Mouse (Mus musculus) heart, postnatal 25 days (tissue): ENCODE results near the gene Ruvbl2. TPM values are rescaled to one million over a fixed set of nuclear protein-coding genes. Genes with fewer than 3 reads are reported as not detected.
"Not testable (repeated sequence)": the region's sequence is repeated elsewhere in the genome, so short reads cannot be mapped to it uniquely, and the experiment has no call there.

Experiments
- DNase-seq: peaks from one replicate; pipeline ENCODE4 v3.0.0; 2022; ENCODE audit warnings: low spot score
- intact Hi-C: fragments of 180-260 bp; cut with DNase I; formaldehyde crosslinking; loops from one replicate; pipeline ENCODE4 v1.15.1; 2025
- microRNA-seq: library from miRNA; unstranded; fragments of <30 nt; microRNA quantifications from one replicate; pipeline ENCODE4 v1.2.0, GENCODE M21; 2022
- total RNA-seq, 2 experiments: library from RNA; stranded (reverse); gene quantifications; 2 replicates each; pipeline ENCODE4 v1.2.3; 2021

Ruvbl2 gene
- total RNA-seq, 2 experiments from 2014 or later = 28.5 to 29.3 TPM

- intact Hi-C loops = loop anchor here (2.0 kb wide), 1 partner anchor 28 kb away; the partner anchor contains the start of gene Gys1
- DNase-seq = no peak
Measured at GRCm38 (mm10) chr7:45406157-45407156, 31.4 kb downstream of the Ruvbl2 start.

DNA sequence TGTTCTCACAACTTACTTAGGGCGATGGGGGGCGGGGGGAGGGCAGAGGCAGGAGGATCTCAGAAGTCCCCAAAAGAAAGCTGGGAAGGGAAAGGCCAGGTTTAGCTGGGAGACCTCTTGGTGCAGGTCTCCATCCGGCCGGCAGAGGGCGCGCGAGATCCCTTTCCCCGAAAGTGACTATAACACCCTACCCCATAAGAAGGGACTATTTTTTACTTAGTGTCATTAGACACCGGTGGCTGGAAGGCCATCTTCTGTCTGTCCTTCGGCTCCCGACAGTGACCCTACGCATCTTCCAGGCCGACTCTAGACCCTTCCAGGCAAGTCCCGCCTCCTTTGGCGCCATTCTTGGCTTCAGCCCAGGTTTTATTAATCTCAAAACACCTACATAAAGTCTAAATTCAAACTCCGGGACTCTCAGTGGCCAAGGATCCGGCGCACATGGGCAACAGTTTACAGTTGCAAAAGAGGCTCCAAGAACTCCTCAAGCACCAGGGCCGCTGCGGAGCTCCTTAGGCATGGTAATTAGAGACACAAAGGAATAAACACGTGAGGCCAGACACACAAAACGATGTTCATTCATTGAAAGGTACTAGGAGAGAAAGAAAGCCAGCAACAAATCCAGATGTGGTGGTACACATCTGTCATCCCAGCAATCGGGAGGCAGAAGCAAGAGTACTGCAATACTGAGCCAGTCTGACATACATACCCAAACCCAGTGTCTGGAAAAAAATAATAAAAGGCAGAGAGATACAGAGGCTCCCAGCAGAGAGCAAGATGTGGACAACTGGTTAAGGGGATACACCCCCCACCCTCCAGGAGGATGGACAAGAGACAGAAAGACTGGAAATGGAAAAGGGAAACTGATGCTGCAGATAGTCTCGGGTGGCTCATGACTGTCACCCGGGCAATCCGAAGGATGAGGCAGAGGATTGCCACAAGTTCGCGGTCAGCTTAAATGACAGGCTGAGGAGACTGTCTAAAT lies 32.5 kb downstream of the Ruvbl2 start, which contains the start of gene Kcna7:
Gene Kcna7 (plus strand): TSS at position 563 of the 985 bp plus-strand sequence.
- intact Hi-C loops = loop anchor here (2.0 kb wide), 1 partner anchor 29 kb away; the partner anchor contains the start of gene Gys1
- peak; percentile 47 for DNase-seq

GRCm38 (mm10) chr7:45403532-45404261 lies 34.2 kb downstream of the Ruvbl2 start:
- intact Hi-C loops = no loop called here
- DNase-seq = no peak

- DNase-seq = no peak
- intact Hi-C loops = no loop called here
Measured at GRCm38 (mm10) chr7:45401521-45402085, 36.3 kb downstream of the Ruvbl2 start.

GRCm38 (mm10) chr7:45396787-45397186 lies 41.1 kb downstream of the Ruvbl2 start:
- intact Hi-C loops = loop anchor here (2.0 to 5.0 kb wide), 2 partner anchors 36 to 88 kb away; partner anchors contain the start of gene Gys1

GRCm38 (mm10) chr7:45396337-45396775 lies 41.5 kb downstream of the Ruvbl2 start:
- not testable (repeated sequence) for DNase-seq
- intact Hi-C loops = loop anchor here (2.0 to 5.0 kb wide), 2 partner anchors 36 to 88 kb away; partner anchors contain the start of gene Gys1

More at GRCm38 (mm10) chr7:45396787-45397186, 41.1 kb downstream of the Ruvbl2 start:
- no peak for DNase-seq

- DNase-seq = peak; percentile 100
- intact Hi-C loops = loop anchor here (2.0 to 5.0 kb wide), 3 partner anchors 25 to 87 kb away; partner anchors contain the start of genes Gys1 and Lin7b
Measured at GRCm38 (mm10) chr7:45395578-45396336, 42.1 kb downstream of the Ruvbl2 start, which contains the start of gene Snrnp70. Gene Snrnp70 (minus strand): TSS chr7:45395742.

- intact Hi-C loops = loop anchor here (2.0 to 5.0 kb wide), 2 partner anchors 24 to 37 kb away; partner anchors contain the start of genes Gys1 and Lin7b
Measured at GRCm38 (mm10) chr7:45395129-45395541, 42.8 kb downstream of the Ruvbl2 start.

GRCm38 (mm10) chr7:45386077-45386476 lies 51.8 kb downstream of the Ruvbl2 start:
- DNase-seq = no peak
- intact Hi-C loops = no loop called here

More at GRCm38 (mm10) chr7:45395129-45395541, 42.8 kb downstream of the Ruvbl2 start:
- no peak for DNase-seq

GRCm38 (mm10) chr7:45376057-45376456 lies 61.8 kb downstream of the Ruvbl2 start:
- intact Hi-C loops = no loop called here
- DNase-seq = no peak

- no peak for DNase-seq
- intact Hi-C loops = no loop called here
Measured at GRCm38 (mm10) chr7:45374620-45375019, 63.3 kb downstream of the Ruvbl2 start.

DNA sequence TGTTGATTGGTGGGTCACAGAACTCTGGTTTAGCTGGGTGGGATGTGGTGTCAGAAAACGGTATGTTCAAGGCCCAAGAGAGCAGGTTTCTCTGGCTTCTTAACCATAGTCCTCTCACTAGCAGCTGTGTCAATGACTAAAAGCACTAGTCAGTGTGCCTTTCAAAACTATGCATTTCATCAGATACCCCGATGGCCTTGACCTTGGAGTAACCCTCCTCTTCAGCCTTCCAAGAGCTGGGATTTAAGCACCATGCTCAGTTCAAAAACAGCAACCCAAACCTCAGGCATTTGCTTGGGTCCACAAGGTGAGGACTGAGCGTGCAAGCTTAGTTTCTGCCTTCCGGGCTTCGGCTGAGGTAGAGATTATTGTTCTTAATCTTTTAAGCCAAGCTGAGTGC lies 65.5 kb downstream of the Ruvbl2 start:
- DNase-seq = no peak
- intact Hi-C loops = no loop called here

Small RNA genes within 50 kb of the gene (microRNA-seq; reads per million reads assigned to microRNA genes)
- not detected for gene Gm22133

Other genes with a start within 250 kb of the Ruvbl2 start
- not detected for gene Ccdc155, start 233.2 kb downstream of the Ruvbl2 start, total RNA-seq
- not detected for gene Dkkl1, start 225.9 kb downstream of the Ruvbl2 start, total RNA-seq
- gene Tead2, start 222.3 kb downstream of the Ruvbl2 start, total RNA-seq = 10 to 100 TPM in 1 of 2 experiments, 1 to 10 TPM in 1; 7.0 to 12.0 TPM
- 1 to 10 TPM; 2.9 to 3.2 TPM for gene Cd37, start 199.0 kb downstream of the Ruvbl2 start, total RNA-seq
- not detected for gene Slc6a16, start 197.0 kb downstream of the Ruvbl2 start, total RNA-seq
- gene Slc6a21, start 160.6 kb downstream of the Ruvbl2 start, total RNA-seq = not detected
- gene Trpm4, start 104.3 kb downstream of the Ruvbl2 start, total RNA-seq = 10 to 100 TPM; 23.5 to 25.0 TPM
- gene Hrc, start 102.8 kb downstream of the Ruvbl2 start, total RNA-seq = 100 to 1,000 TPM; 773 to 825 TPM
- gene Ppfia3, start 71.1 kb downstream of the Ruvbl2 start, total RNA-seq = under 1 TPM; 0.18 to 0.25 TPM
- 1 to 10 TPM; 1.8 to 2.0 TPM for gene Lin7b, start 67.5 kb downstream of the Ruvbl2 start, total RNA-seq
- gene Snrnp70, start 42.4 kb downstream of the Ruvbl2 start, total RNA-seq = 100 to 1,000 TPM; 110 to 111 TPM
- 1 to 10 TPM; 3.2 to 3.7 TPM for gene Kcna7, start 32.4 kb downstream of the Ruvbl2 start, total RNA-seq
- gene Ntf5, start 24.4 kb downstream of the Ruvbl2 start, total RNA-seq = under 1 TPM; 0.14 to 0.39 TPM
- not detected for gene Lhb, start 17.3 kb downstream of the Ruvbl2 start, total RNA-seq
- gene Gys1, start 3.3 kb downstream of the Ruvbl2 start, total RNA-seq = 10 to 100 TPM; 93.1 to 98.1 TPM
- gene Ftl1, start 21.8 kb upstream of the Ruvbl2 start, total RNA-seq = 100 to 1,000 TPM; 210 to 232 TPM
- 10 to 100 TPM; 24.7 to 26.7 TPM for gene Bax, start 28.8 kb upstream of the Ruvbl2 start, total RNA-seq
- gene Tulp2, start 43.8 kb upstream of the Ruvbl2 start, total RNA-seq = not detected
- gene Gm45808, start 48.7 kb upstream of the Ruvbl2 start, total RNA-seq = 1 to 10 TPM; 4.0 to 5.1 TPM
- 1 to 10 TPM; 5.9 to 6.7 TPM for gene Dhdh, start 50.7 kb upstream of the Ruvbl2 start, total RNA-seq
- gene Nucb1, start 72.3 kb upstream of the Ruvbl2 start, total RNA-seq = 100 to 1,000 TPM; 126 to 129 TPM
- gene Ppp1r15a, start 88.2 kb upstream of the Ruvbl2 start, total RNA-seq = 10 to 100 TPM; 22.7 to 23.9 TPM
- gene Plekha4, start 88.2 kb upstream of the Ruvbl2 start, total RNA-seq = 1 to 10 TPM; 2.2 to 4.7 TPM
- under 1 TPM; 0.18 to 0.59 TPM for gene Hsd17b14, start 116.8 kb upstream of the Ruvbl2 start, total RNA-seq
- gene Bcat2, start 132.1 kb upstream of the Ruvbl2 start, total RNA-seq = 100 to 1,000 TPM; 188 to 200 TPM
- not detected for gene Fgf21, start 177.4 kb upstream of the Ruvbl2 start, total RNA-seq
- not detected for gene Fut1, start 179.2 kb upstream of the Ruvbl2 start, total RNA-seq
- under 1 TPM; 0.21 to 0.39 TPM for gene Izumo1, start 183.7 kb upstream of the Ruvbl2 start, total RNA-seq
- gene Rasip1, start 189.4 kb upstream of the Ruvbl2 start, total RNA-seq = 10 to 100 TPM; 26.3 to 33.6 TPM
- 1 to 10 TPM; 6.0 to 8.4 TPM for gene Mamstr, start 201.9 kb upstream of the Ruvbl2 start, total RNA-seq
- gene Fut2, start 228.3 kb upstream of the Ruvbl2 start, total RNA-seq = under 1 TPM; 0.47 to 0.78 TPM
- gene Ntn5, start 245.9 kb upstream of the Ruvbl2 start, total RNA-seq = under 1 TPM; 0.14 to 0.29 TPM